Mouse (Mus musculus): ENCODE measurements at regions not wholly inside any gene's neighbourhood (a gene's known extent, or its start where the extent isn't known, plus 50 kb on each side); places are given as distances from the start of the nearest gene placed in this dataset.

DNA sequence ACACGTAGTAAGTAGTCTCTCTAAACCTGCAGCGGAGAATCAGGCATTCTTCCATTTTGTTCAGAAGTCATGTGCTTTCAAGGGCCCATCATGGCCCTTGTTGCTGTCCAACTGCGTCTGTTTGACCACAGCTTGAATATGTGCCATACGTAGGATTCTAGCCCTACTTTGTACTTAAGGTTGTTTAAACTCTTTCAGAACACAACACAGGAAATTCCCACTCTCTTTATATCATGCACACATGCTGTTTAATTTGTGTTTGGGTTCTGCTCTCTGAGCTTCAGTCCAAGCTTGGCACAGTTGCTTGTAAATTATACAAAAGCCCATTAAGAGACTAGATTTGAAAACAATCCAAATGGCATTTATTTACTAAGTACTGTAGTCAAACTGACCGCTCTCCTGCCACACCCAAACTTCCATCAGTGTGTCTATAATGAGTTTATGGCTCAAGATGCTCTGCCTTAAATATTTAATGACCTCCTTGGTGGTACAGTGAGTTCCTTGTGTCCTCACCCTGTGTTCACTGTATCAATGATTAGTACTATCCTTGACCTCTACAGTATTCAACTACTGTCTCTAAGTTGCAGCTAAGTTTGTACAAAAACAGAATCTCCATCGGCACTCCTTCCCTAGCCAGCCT, 76.4 kb upstream of the 4933415F23Rik start:
- Histone ChIP-seq H3K27ac (ENCODE audit: control insufficient read depth, insufficient read depth, low read depth, low read length, poor library complexity) (no peak overlapping the region), H3K4me1 (ENCODE audit: control insufficient read depth, insufficient read depth, low read length) (no peaks in the 10 kb centered on the region), H3K4me3 (replicated peaks; ENCODE audit: control insufficient read depth, low read depth, low read length) (no peak overlapping the region)
- TF ChIP-seq POLR2A (IDR thresholded peaks at IDR 0.05; ENCODE audit: borderline replicate concordance, control insufficient read depth, low read depth, low read length) (no peak), CTCF (IDR thresholded peaks at IDR 0.05; ENCODE audit: control insufficient read depth, insufficient read depth, low read length) (no peak)
- 84% methylated on average over 6 of the region's 6 CpGs for WGBS

DNA sequence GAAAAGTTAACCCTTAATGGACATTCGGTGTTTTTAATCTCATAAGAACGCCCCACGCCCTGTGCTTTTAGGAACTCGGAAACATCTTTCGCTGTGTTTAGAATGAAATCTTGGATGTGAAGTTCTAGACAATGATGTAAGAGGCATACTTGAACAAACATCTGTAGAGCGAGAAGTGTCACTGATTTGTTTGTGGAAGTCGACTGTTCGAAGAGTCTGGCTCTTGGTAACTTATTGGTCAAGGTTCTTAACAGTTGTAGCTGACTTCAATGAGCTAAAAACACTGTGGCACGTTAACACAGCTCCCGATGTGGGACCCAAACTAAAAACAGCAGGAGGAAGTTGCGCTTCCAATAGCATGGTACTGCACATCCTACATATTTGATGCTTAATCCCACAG, 72.0 kb upstream of the 4933415F23Rik start:
- WGBS: 85% methylated on average over 11 of the region's 11 CpGs
- TF ChIP-seq CTCF (IDR thresholded peaks at IDR 0.05; ENCODE audit: control insufficient read depth, insufficient read depth, low read length) (no peak), POLR2A (IDR thresholded peaks at IDR 0.05; ENCODE audit: borderline replicate concordance, control insufficient read depth, low read depth, low read length) (no peak)
- Histone ChIP-seq H3K4me1 (ENCODE audit: control insufficient read depth, insufficient read depth, low read length) (no peaks in the 10 kb centered on the region), H3K4me3 (replicated peaks; ENCODE audit: control insufficient read depth, low read depth, low read length) (no peak overlapping the region), H3K27ac (ENCODE audit: control insufficient read depth, insufficient read depth, low read depth, low read length, poor library complexity) (no peak overlapping the region)

DNA sequence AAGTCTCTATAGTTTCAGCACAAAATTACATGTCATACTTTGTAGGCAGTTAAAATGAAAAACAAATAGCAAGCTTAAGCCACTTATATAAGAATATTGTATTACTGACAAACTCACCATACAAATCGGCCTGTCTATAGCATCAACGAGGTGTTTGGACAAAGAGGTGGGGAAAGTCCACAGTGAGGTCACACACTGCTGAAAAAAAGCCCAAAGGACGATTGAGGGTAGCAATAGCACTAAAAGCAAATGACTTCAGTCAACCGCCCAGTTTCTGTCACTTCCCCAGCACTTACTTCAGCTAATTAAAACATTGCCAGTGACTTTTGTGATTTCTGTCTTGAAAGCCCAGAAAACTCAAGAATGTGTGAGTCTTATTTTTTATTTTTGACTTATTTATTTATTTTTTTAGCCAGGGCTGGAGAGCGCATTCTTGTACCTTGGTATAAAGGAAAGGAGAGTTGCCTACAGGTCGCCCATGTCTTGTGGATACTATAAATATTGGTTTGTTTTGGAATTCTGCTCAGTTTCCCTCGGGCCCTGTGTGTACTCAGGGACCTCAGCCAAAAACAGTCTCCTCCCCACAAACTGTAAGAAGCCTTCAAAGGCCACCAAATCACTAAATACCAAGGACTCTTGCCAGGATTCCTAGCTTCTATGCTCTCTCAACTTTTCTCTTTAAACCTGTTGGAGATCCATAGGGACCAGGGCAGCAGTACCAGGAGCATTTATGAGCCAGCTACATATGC, 71.2 kb upstream of the 4933415F23Rik start:
- WGBS: 67% methylated on average over 7 of the region's 7 CpGs
- Histone ChIP-seq H3K4me1 (ENCODE audit: control insufficient read depth, insufficient read depth, low read length) (no peaks in the 10 kb centered on the region), H3K4me3 (replicated peaks; ENCODE audit: control insufficient read depth, low read depth, low read length) (no peak overlapping the region), H3K27ac (ENCODE audit: control insufficient read depth, insufficient read depth, low read depth, low read length, poor library complexity) (no peak overlapping the region)
- TF ChIP-seq POLR2A (IDR thresholded peaks at IDR 0.05; ENCODE audit: borderline replicate concordance, control insufficient read depth, low read depth, low read length) (no peak), CTCF (IDR thresholded peaks at IDR 0.05; ENCODE audit: control insufficient read depth, insufficient read depth, low read length) (no peak)

- Histone ChIP-seq H3K27ac (ENCODE audit: control insufficient read depth, insufficient read depth, low read depth, low read length, poor library complexity) (no peak overlapping the region), H3K4me3 (replicated peaks; ENCODE audit: control insufficient read depth, low read depth, low read length) (no peak overlapping the region), H3K4me1 (ENCODE audit: control insufficient read depth, insufficient read depth, low read length) (no peaks in the 10 kb centered on the region)
- TF ChIP-seq CTCF (IDR thresholded peaks at IDR 0.05; ENCODE audit: control insufficient read depth, insufficient read depth, low read length): no peak
- TF ChIP-seq POLR2A (IDR thresholded peaks at IDR 0.05; ENCODE audit: borderline replicate concordance, control insufficient read depth, low read depth, low read length): no peak
- 87% methylated on average over 2 of the region's 2 CpGs for WGBS
These were observed 69.3 kb upstream of the 4933415F23Rik start for GRCm38 (mm10) chr1:23171336-23171735.

- no peaks in the 10 kb centered on the region for H3K4me1 ChIP-seq (ENCODE audit: control insufficient read depth, insufficient read depth, low read length)
- no peak overlapping the region for H3K4me3 ChIP-seq (replicated peaks; ENCODE audit: control insufficient read depth, low read depth, low read length)
- no peak for TF ChIP-seq POLR2A (IDR thresholded peaks at IDR 0.05; ENCODE audit: borderline replicate concordance, control insufficient read depth, low read depth, low read length)
- WGBS: 66% methylated on average over 2 of the region's 2 CpGs
- H3K27ac ChIP-seq (ENCODE audit: control insufficient read depth, insufficient read depth, low read depth, low read length, poor library complexity): no peak overlapping the region
These were observed 68.7 kb upstream of the 4933415F23Rik start for GRCm38 (mm10) chr1:23170711-23171110.

GRCm38 (mm10) chr1:23168504-23168903, 66.5 kb upstream of the 4933415F23Rik start:
- Histone ChIP-seq H3K27ac (ENCODE audit: control insufficient read depth, insufficient read depth, low read depth, low read length, poor library complexity) (no peak overlapping the region), H3K4me1 (ENCODE audit: control insufficient read depth, insufficient read depth, low read length) (no peaks in the 10 kb centered on the region), H3K4me3 (replicated peaks; ENCODE audit: control insufficient read depth, low read depth, low read length) (no peak overlapping the region)
- no peak for TF ChIP-seq CTCF (IDR thresholded peaks at IDR 0.05; ENCODE audit: control insufficient read depth, insufficient read depth, low read length)
- no peak for TF ChIP-seq POLR2A (IDR thresholded peaks at IDR 0.05; ENCODE audit: borderline replicate concordance, control insufficient read depth, low read depth, low read length)
- WGBS: 83% methylated on average over 4 of the region's 4 CpGs

DNA sequence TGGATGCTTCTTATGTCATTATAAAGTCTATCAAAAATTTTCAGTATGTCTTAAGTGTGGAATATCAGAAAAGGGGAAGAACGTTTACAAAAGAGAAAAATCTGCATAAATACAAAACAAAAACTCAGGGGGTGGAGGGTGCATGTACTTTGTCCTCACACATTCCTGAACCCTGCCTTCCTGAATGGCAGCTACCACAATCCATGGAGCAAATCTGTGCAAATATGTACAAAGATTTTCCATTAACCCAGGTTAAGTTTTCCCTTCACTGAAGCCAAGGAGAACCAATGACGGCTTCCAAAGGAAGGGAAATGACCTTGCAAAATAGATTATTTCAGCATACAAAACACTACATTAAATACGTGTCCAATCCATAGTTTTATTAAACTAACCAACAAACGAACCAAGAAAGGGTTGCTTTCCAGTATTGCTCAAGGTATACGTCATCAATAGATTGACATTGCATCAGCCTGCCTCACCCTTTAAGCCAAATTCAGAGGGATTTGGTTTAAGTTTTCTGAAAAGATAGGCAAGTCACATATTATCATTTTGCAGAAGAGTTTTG, 61.4 kb upstream of the 4933415F23Rik start:
- no peak overlapping the region for H3K27ac ChIP-seq (ENCODE audit: control insufficient read depth, insufficient read depth, low read depth, low read length, poor library complexity)
- H3K4me1 ChIP-seq (ENCODE audit: control insufficient read depth, insufficient read depth, low read length): no peaks in the 10 kb centered on the region
- no peak overlapping the region for H3K4me3 ChIP-seq (replicated peaks; ENCODE audit: control insufficient read depth, low read depth, low read length)
- TF ChIP-seq POLR2A (IDR thresholded peaks at IDR 0.05; ENCODE audit: borderline replicate concordance, control insufficient read depth, low read depth, low read length) (no peak), CTCF (IDR thresholded peaks at IDR 0.05; ENCODE audit: control insufficient read depth, insufficient read depth, low read length) (no peak)
- whole genome bisulfite sequencing: 74% methylated on average over 5 of the region's 5 CpGs

DNA sequence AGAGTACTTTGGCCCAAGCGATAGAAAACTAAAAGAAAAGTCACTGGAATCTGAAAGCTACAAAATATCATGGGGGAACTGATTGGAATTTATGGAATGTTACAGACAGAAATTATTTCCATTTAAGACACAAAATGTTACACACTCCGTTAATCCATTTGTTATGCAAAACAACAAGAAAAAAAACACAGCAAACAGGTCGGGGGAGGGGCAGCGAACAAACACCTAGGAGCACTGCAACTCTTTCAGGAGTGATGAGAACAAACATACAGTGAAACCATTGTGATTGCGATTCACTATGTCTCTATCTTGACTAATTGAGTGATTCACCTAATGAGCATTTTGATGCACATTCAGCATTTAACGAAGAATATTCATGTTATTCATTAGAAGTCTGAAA, 60.7 kb upstream of the 4933415F23Rik start:
- H3K4me1 ChIP-seq (ENCODE audit: control insufficient read depth, insufficient read depth, low read length): no peaks in the 10 kb centered on the region
- no peak overlapping the region for H3K4me3 ChIP-seq (replicated peaks; ENCODE audit: control insufficient read depth, low read depth, low read length)
- no peak overlapping the region for H3K27ac ChIP-seq (ENCODE audit: control insufficient read depth, insufficient read depth, low read depth, low read length, poor library complexity)
- no peak for TF ChIP-seq POLR2A (IDR thresholded peaks at IDR 0.05; ENCODE audit: borderline replicate concordance, control insufficient read depth, low read depth, low read length)
- no peak for TF ChIP-seq CTCF (IDR thresholded peaks at IDR 0.05; ENCODE audit: control insufficient read depth, insufficient read depth, low read length)
- 84% methylated on average over 6 of the region's 6 CpGs for WGBS

All from bone marrow, adult 2 months (tissue).